Mouse (Mus musculus) MN1 (cell line): ENCODE data around the gene Syap1.

ENCODE experiments used
- DNase-seq: peaks from one replicate; pipeline ENCODE4 v3.0.0-alpha.2; 2016; ENCODE audit warnings: low spot score

Gene Syap1

GRCm38 (mm10) chrX:162887931-162888511, at the start of gene Syap1:
Gene Syap1 (minus strand): TSS chrX:162888447.
- DNase-seq = peak; percentile 83

GRCm38 (mm10) chrX:162931467-162931866, 43.2 kb upstream of the Syap1 start:
- DNase-seq = no peak

GRCm38 (mm10) chrX:162921487-162922125, 33.4 kb upstream of the Syap1 start:
- no peak for DNase-seq

GRCm38 (mm10) chrX:162915697-162916096, 27.4 kb upstream of the Syap1 start:
- peak; percentile 51 for DNase-seq

GRCm38 (mm10) chrX:162913651-162914050, 25.4 kb upstream of the Syap1 start:
- DNase-seq = no peak

GRCm38 (mm10) chrX:162907554-162907953, 19.3 kb upstream of the Syap1 start:
- no peak for DNase-seq

- DNase-seq = peak; percentile 33
Observed at GRCm38 (mm10) chrX:162902040-162902734, 13.9 kb upstream of the Syap1 start.

- DNase-seq = peak; percentile 50
Observed at GRCm38 (mm10) chrX:162901371-162902039, 13.3 kb upstream of the Syap1 start.

- no peak for DNase-seq
Observed at GRCm38 (mm10) chrX:162900938-162901337, 12.7 kb upstream of the Syap1 start, which contains the start of gene Ctps2. Gene Ctps2 (plus strand): TSS chrX:162901238.

GRCm38 (mm10) chrX:162888575-162889223, 452 bp upstream of the Syap1 start:
- peak; percentile 27 for DNase-seq

GRCm38 (mm10) chrX:162878236-162878635, 10.0 kb downstream of the Syap1 start:
- no peak for DNase-seq

- DNase-seq = no peak
Observed at GRCm38 (mm10) chrX:162873761-162874160, 14.5 kb downstream of the Syap1 start.

GRCm38 (mm10) chrX:162871734-162872517, 16.3 kb downstream of the Syap1 start:
- DNase-seq = peak; percentile 26

GRCm38 (mm10) chrX:162868294-162868965, 19.8 kb downstream of the Syap1 start:
- no peak for DNase-seq

- no peak for DNase-seq
Observed at GRCm38 (mm10) chrX:162848682-162849081, 39.6 kb downstream of the Syap1 start.

GRCm38 (mm10) chrX:162845531-162845930, 42.7 kb downstream of the Syap1 start:
- no peak for DNase-seq

- no peak for DNase-seq
Observed at GRCm38 (mm10) chrX:162844447-162845100, 43.7 kb downstream of the Syap1 start.

GRCm38 (mm10) chrX:162832101-162832500, 56.1 kb downstream of the Syap1 start:
- peak; percentile 5 for DNase-seq

- no peak for DNase-seq
Observed at GRCm38 (mm10) chrX:162831542-162831941, 56.7 kb downstream of the Syap1 start.

GRCm38 (mm10) chrX:162831036-162831435, 57.2 kb downstream of the Syap1 start:
- DNase-seq = no peak
